Mouse (Mus musculus): Measurements from ENCODE around the gene Lgr4. TPM values are rescaled to one million over a fixed set of nuclear protein-coding genes. Genes with fewer than 3 reads are reported as not detected.

The Lgr4 gene
- polyA plus RNA-seq, 1 experiment: 0.02 TPM

- TF ChIP-seq FLI1 (IDR thresholded peaks at IDR 0.05; ENCODE audit: low read length) (peak; percentile 36; the same call in 1 of the 2 replicates), GATA1 (IDR thresholded peaks at IDR 0.05; ENCODE audit: borderline replicate concordance, low read length) (no peak)
- H3K4me1 ChIP-seq: peaks cover 22% of the 10 kb centered on the region; the same call in 1 of the 2 replicates
- H3K27me3 ChIP-seq (replicated peaks): no peaks in the 10 kb centered on the region
- peak within 1 kb of the TSS; percentile 99 for H3K4me3 ChIP-seq (replicated peaks)
- peaks cover 25% of the 10 kb centered on the region for H3K36me3 ChIP-seq (replicated peaks; ENCODE audit: low read length)
- no peaks in the 10 kb centered on the region for H3K9me3 ChIP-seq
Observed at GRCm38 (mm10) chr2:110017616-110018505, 100.4 kb downstream of the Lgr4 start, which contains the start of gene Ccdc34. Gene Ccdc34, plus strand, starts transcription at chr2:110017817.

- Histone ChIP-seq H3K9me3 (no peaks in the 10 kb centered on the region), H3K4me3 (replicated peaks) (no peak overlapping the region), H3K27me3 (replicated peaks) (no peaks in the 10 kb centered on the region), H3K4me1 (peaks cover 22% of the 10 kb centered on the region; the same call in 1 of the 2 replicates), H3K36me3 (replicated peaks; ENCODE audit: low read length) (peaks cover 30% of the 10 kb centered on the region)
- TF ChIP-seq FLI1 (IDR thresholded peaks at IDR 0.05; ENCODE audit: low read length): no peak
- TF ChIP-seq GATA1 (IDR thresholded peaks at IDR 0.05; ENCODE audit: borderline replicate concordance, low read length): no peak
Observed at GRCm38 (mm10) chr2:110019656-110020055, 102.2 kb downstream of the Lgr4 start.

GRCm38 (mm10) chr2:110020430-110020829, 103.0 kb downstream of the Lgr4 start:
- H3K27me3 ChIP-seq (replicated peaks): no peaks in the 10 kb centered on the region
- H3K9me3 ChIP-seq: no peaks in the 10 kb centered on the region
- TF ChIP-seq GATA1 (IDR thresholded peaks at IDR 0.05; ENCODE audit: borderline replicate concordance, low read length) (no peak), FLI1 (IDR thresholded peaks at IDR 0.05; ENCODE audit: low read length) (no peak)
- H3K4me1 ChIP-seq: peaks cover 22% of the 10 kb centered on the region; the same call in 1 of the 2 replicates
- peaks cover 30% of the 10 kb centered on the region for H3K36me3 ChIP-seq (replicated peaks; ENCODE audit: low read length)
- no peak overlapping the region for H3K4me3 ChIP-seq (replicated peaks)

GRCm38 (mm10) chr2:110036265-110036664, 118.8 kb downstream of the Lgr4 start:
- peaks cover 27% of the 10 kb centered on the region for H3K36me3 ChIP-seq (replicated peaks; ENCODE audit: low read length)

GRCm38 (mm10) chr2:110036665-110037064, 119.2 kb downstream of the Lgr4 start:
- peaks cover 29% of the 10 kb centered on the region for H3K36me3 ChIP-seq (replicated peaks; ENCODE audit: low read length)
- H3K9me3 ChIP-seq: no peaks in the 10 kb centered on the region
- no peak for TF ChIP-seq GATA1 (IDR thresholded peaks at IDR 0.05; ENCODE audit: borderline replicate concordance, low read length)
- no peak for TF ChIP-seq FLI1 (IDR thresholded peaks at IDR 0.05; ENCODE audit: low read length)
- no peaks in the 10 kb centered on the region for H3K27me3 ChIP-seq (replicated peaks)
- no peak overlapping the region for H3K4me3 ChIP-seq (replicated peaks)
- H3K4me1 ChIP-seq: peaks cover 6% of the 10 kb centered on the region

More at GRCm38 (mm10) chr2:110036265-110036664, 118.8 kb downstream of the Lgr4 start:
- TF ChIP-seq GATA1 (IDR thresholded peaks at IDR 0.05; ENCODE audit: borderline replicate concordance, low read length) (no peak), FLI1 (IDR thresholded peaks at IDR 0.05; ENCODE audit: low read length) (no peak)
- Histone ChIP-seq H3K4me3 (replicated peaks) (no peak overlapping the region), H3K9me3 (no peaks in the 10 kb centered on the region), H3K4me1 (peaks cover 6% of the 10 kb centered on the region), H3K27me3 (replicated peaks) (no peaks in the 10 kb centered on the region)

GRCm38 (mm10) chr2:110037221-110037620, 119.8 kb downstream of the Lgr4 start:
- Histone ChIP-seq H3K36me3 (replicated peaks; ENCODE audit: low read length) (peaks cover 29% of the 10 kb centered on the region), H3K4me1 (peaks cover 6% of the 10 kb centered on the region), H3K4me3 (replicated peaks) (no peak overlapping the region), H3K27me3 (replicated peaks) (no peaks in the 10 kb centered on the region), H3K9me3 (no peaks in the 10 kb centered on the region)
- TF ChIP-seq FLI1 (IDR thresholded peaks at IDR 0.05; ENCODE audit: low read length) (no peak), GATA1 (IDR thresholded peaks at IDR 0.05; ENCODE audit: borderline replicate concordance, low read length) (no peak)

- H3K4me3 ChIP-seq (replicated peaks): no peak overlapping the region
- H3K9me3 ChIP-seq: no peaks in the 10 kb centered on the region
- H3K4me1 ChIP-seq: peaks cover 6% of the 10 kb centered on the region
- TF ChIP-seq GATA1 (IDR thresholded peaks at IDR 0.05; ENCODE audit: borderline replicate concordance, low read length) (no peak), FLI1 (IDR thresholded peaks at IDR 0.05; ENCODE audit: low read length) (no peak)
- no peaks in the 10 kb centered on the region for H3K27me3 ChIP-seq (replicated peaks)
- peaks cover 19% of the 10 kb centered on the region for H3K36me3 ChIP-seq (replicated peaks; ENCODE audit: low read length)
Observed at GRCm38 (mm10) chr2:110038341-110038740, 120.9 kb downstream of the Lgr4 start.

GRCm38 (mm10) chr2:110042861-110043760, 125.7 kb downstream of the Lgr4 start:
- Histone ChIP-seq H3K27me3 (replicated peaks) (no peaks in the 10 kb centered on the region), H3K4me3 (replicated peaks) (no peak overlapping the region), H3K4me1 (no peaks in the 10 kb centered on the region; the same call in 1 of the 2 replicates), H3K9me3 (no peaks in the 10 kb centered on the region), H3K36me3 (replicated peaks; ENCODE audit: low read length) (peaks cover 9% of the 10 kb centered on the region)
- TF ChIP-seq GATA1 (IDR thresholded peaks at IDR 0.05; ENCODE audit: borderline replicate concordance, low read length) (no peak), FLI1 (IDR thresholded peaks at IDR 0.05; ENCODE audit: low read length) (no peak)

GRCm38 (mm10) chr2:110058424-110058823, 141.0 kb downstream of the Lgr4 start:
- Histone ChIP-seq H3K9me3 (0 out of 2 replicates have a peak, but pooled peaks cover 3% of the 10 kb centered on the region), H3K36me3 (replicated peaks; ENCODE audit: low read length) (no peaks in the 10 kb centered on the region), H3K4me1 (no peaks in the 10 kb centered on the region), H3K27me3 (replicated peaks) (no peaks in the 10 kb centered on the region), H3K4me3 (replicated peaks) (no peak overlapping the region)
- TF ChIP-seq GATA1 (IDR thresholded peaks at IDR 0.05; ENCODE audit: borderline replicate concordance, low read length) (no peak), FLI1 (IDR thresholded peaks at IDR 0.05; ENCODE audit: low read length) (no peak)

All from megakaryocyte, embryonic 14.5 days (primary cell).